Mouse (Mus musculus) olfactory bulb, adult 2 months (tissue): ENCODE data around the gene Fpgt.

Source experiments
- CTCF ChIP-seq: fragments of 200-500 bp; IDR thresholded peaks from 2 replicates; pipeline ENCODE4 v1.5.1; 2012; ENCODE audit warnings: low read depth, mild to moderate bottlenecking, low read length, moderate library complexity; ENCODE audit not compliant: insufficient read depth
- POLR2A ChIP-seq: fragments of 200-500 bp; IDR thresholded peaks from 2 replicates; pipeline ENCODE4 v1.6.1; 2012; ENCODE audit warnings: mild to moderate bottlenecking, low read depth, low read length, moderate library complexity; ENCODE audit not compliant: insufficient read depth

- TF ChIP-seq POLR2A (no peak), CTCF (no peak)
Measured at GRCm38 (mm10) chr3:155105957-155106356, 12.8 kb upstream of the Fpgt start.
